Mouse (Mus musculus) forelimb bud, embryonic 11.5 days (tissue): Measurements from ENCODE around the gene Samd5.

Source experiments
- DNase-seq: peaks from one replicate; pipeline ENCODE4 v3.0.0-alpha.2; 2012; ENCODE audit warnings: low read depth, low spot score

The Samd5 gene

DNA sequence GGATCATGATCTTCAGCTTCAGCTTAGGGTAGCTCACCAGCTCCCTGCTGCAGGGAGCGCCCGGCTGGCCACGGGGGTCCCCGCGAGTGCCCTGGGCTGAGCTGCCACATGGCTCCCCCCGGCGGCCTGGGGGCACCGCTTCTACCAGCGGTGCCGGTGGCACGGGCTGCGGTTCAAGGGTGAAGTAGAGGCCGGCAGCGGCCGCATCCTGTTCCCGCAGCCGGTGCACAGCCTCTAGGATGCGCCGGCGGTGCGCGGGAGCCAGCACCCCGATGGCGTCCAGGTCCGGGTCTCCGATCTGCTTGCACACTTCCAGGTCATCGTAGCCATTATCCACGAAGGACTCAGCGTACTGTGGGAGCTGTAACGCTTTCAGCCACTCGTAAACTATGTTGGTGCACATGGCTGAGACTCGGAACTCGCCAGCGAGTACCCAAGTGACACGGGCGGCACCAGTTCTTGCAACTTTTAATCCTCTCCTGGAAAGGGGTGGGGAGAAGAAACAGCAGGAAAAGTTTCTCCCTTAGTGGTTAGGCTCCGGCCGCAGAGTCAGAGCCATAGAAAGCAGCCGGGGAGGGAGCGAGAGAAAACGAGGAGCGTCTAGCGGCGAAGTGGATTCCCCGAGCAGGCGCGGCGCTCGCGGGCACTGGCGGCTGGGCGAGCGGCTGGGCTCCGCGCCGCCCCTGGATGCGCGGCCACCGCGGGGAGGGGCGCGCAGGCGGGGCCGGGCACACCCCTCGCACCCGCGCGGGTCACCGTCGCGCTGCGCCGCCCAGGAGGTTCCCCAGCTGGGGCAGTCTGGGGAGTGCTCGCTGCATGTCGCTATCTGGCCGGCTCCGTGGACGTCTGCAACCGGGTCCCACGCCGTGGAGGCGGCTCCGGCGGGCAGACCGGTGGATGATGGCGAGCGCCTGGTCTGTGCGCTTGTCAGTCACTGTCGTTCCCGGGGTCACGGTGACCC, at the start of gene Samd5:
TSS of gene Samd5 (minus strand) at position 648 of the 961 bp plus-strand sequence.
- peak; percentile 29 for DNase-seq

DNA sequence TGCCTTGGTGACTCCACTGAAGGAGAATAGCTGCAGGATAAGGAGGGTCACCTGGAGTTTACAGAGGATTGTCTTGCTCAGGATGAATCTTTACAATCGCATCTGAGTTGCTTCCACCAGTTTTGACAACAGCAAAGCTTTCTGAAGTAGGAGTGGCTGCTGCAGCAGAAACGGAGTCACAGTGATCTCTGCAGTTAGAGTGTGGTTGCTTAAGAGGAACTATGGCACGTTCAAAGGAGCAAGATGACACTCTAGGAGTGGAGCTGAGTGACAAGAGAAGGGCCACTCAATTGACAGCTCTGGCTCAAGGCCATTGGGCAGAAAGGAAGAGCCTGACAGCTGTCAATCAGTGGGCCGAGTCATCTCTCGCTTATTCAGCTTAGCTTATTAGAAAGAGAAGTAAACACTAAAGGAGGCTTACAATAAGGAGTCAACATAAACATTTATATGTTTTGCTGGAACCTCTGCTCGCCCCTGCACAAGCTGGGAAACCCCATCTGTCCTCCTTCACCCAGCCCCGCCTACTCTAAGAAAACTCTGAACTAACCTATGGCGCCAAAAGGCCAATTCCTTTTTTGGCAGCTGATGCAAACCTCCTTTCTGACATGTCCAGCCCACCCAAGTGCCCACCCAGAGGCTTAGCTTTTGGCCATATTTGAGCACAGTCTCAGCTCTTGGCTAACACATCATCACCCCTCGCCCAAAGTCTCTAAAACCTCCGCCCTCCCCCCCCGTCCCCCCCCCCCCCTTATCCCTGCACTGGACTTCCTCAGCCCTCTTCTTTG, 47.7 kb upstream of the Samd5 start:
- no peak for DNase-seq

DNA sequence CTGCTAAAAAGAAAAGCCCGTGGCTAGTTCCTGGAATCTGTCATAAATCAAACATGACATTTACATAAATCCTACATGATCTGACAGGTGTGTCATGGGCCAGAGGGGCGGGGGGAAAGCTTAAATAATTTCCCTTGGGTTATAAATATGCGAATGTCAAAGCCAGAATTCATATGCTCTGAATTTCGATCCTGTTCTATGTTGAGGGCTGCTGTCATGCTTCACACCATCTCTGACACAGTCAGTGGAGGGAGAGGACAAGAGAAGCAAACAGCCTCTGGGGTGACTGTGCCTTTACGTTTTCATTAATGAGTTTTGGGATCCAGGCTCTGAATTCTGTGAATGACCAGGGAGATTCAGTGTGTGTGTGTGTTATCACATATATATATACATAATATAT, 45.0 kb upstream of the Samd5 start:
- no peak for DNase-seq

DNA sequence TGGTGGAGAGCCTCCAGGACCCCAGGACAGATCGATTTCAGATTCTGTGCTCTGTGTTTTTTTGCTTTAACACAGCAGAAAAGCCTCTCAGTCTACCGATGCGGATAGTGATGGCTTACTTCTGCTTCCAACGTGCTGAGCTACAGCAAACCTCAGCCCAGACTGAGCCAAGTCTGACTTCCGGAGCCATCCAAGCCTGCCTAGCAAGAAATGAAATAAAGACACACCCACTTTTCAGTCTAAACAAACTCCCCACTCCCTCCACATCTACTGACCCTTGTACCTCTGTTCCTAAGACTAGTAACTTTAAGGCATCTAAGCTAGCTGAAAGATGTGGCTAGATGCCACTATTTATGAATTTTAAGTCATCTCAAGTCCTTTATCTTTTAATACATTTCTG, 43.1 kb upstream of the Samd5 start:
- DNase-seq = no peak

DNA sequence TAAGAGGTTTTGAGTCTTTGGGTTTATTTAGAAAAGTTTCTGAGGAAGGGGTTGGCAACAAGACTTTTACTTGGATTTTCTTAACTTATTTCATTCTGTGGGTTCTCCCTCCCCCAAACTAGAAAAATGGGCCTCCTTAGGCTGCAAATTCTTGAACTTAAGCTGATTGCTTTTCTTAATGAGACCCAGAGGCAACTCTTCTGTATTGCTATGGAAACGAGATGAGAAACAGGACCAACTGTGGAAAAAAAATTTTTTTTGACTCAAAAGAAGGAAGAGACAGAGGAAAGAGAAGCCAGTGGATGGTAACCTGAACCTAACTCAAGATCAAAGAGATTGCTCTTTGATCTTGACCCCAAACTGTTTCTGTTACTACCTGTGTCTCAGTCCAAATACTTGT, 29.9 kb upstream of the Samd5 start:
- DNase-seq = no peak

DNA sequence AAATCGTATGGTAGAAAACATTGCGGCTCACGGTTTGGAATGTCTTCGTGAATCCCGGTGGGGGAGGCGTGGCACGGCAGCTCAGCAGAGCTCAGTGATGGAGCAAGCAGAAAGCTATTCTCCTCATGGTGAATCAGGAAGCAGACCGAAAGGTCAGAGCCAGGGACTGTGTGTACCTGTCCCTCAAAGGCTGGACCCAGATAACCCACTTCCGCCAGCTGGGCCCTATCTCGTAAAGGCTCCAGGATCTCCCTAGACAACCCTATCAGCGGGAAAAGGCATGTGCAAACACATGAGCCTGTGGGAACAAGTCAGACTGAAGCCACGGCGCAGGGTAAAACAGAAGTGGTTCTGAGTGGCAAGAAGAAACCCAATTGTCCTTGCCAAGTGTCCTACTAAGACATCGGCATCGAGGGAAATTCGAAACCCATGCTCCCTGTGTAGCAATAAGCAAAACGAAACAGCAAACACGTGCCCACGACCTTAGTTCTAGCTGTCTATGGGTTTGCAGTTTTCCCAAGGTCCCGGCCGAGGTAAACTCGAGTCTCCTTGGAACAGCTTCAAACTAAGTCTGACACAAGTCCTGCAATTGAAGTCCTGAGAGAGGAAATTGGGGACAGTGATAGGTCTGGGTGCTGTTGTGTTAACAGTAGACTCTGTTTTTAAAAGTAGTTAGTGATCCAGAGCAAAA, 24.2 kb upstream of the Samd5 start:
- no peak for DNase-seq

DNA sequence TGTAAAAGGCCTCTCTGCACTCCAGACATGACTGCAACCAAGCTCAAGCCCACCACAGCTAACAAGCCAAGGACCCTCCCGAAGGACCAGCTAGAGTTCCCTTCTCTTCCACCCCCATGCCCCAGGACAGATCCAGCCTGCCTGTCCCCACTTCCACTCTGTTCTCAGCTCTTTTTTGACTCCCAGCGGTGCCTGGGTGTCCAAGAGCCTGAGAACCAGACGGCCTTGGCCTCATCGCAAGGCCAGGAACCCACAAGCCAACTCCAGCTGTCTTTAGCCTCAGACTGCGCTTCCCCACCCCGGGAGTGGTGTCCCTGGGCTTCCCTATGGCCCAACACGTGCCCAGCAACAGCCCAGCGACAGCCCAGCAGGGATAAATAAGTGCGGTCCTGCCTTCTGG, 23.1 kb upstream of the Samd5 start:
- DNase-seq = no peak

DNA sequence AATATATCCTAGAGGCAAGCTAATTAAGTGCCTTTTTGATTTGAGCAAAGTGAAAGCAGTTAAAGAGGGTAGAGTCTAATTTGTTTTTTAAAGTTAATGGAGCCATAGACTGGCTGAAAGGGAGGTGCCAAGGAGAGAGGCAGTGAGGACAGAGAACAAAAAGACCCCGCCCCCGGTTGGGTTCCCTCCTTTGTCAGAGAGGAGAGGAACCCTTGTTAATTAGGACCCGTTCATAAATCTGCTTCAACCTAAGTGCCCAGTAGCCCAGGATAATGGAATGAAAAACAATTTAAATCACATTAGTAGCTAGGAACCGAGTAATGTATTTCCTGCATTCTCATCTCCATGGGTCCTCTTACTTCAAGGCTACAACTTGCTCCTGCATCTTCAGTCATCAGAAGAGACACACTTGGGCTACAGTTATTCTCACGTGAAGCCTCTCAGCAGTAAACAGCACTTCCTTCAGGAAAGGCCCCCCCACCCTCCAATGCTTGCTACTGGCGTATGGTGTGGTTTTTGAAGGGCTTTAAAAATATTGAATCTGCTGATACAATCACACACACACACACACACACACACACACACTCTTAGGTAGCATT, 21.6 kb upstream of the Samd5 start:
- DNase-seq = no peak

DNA sequence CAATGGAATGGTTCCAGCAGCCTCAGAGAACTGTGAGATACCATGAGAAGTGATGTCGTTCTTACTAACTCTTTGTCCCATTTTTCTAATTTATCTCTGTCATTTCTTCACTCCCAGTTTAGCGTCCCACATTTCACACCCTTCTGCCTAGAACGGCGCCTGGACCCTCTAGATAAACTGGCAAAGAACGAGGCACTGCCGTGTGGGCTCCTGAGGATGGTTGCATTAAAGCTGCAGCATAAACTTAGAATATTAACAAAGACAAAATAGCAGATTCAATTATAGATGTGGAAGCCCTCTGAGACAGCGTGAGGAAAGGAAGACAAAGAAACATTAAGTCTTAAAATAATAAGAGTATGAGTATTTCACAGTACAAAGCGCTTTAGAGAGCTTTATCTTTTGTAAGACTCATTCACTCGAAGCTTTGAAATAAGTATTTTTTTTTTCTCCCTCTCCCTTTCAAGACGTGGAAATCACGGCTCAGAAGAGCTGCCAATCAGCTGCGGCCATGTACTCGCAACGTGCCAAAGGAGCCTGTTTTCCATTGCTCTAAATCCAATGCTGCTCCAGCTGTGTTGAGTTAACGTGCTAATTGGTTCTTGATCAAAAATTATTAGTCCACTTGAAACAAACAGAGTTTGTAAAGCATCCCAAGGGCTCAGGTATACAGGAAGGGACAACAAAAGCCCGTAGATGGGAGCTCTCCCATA, 19.1 kb upstream of the Samd5 start:
- no peak for DNase-seq

DNA sequence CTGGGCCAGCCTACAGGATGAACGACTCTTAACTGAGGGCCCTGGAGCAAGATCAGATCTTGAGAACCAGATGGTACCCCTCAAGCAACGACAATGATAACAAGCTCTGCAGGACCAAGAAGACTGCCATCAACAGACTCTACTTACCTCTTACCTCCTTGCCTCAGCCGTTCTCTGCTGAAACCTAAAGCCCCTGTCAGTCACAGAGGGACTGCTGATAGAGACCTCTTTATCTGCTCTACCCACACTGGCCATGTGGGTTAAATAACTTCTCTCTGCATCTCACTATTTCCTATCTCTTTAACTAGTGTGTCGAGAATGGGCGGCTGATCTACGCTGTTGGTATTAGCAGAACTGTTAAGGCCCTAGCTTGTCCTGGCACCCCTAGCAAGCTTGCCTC, 5.9 kb upstream of the Samd5 start:
- no peak for DNase-seq

DNA sequence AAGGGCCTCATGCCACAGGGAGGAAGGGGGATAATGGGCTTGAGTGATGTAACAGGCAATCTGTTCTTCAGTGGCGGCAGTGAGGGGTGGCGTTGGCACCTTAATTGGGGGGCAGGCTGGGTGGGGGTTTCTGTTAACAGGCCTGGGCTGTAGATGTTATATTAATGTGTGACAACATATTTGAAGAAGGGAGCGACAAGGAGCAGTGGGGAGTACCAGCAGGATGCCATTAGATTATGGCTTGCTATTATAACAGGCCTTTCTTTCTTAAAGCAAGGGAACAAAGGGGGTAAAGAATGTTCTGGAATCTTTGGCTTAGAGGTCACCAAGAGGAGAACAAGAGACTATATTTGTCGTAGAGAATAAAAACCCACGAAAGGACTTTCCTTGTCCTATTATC, 4.9 kb upstream of the Samd5 start:
- DNase-seq = no peak

DNA sequence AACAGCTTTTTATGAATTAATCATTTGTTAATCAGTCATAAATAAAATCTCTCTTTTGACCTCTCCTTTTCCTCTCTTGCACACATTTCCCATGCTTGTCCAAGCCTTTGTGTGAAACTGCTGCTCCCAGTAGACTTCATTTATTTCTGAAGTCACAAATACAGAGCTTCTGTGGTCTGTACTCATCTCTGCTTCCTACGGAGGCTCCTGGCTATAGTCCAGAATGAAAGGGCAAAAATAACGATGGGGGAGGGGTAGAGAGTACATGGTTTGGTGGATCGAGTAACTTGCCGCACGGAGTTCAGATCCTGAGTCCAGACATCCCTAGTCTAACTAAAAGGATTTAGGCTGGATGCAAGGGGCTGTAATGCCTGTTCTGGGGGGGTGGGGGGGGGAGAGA, 3.1 kb upstream of the Samd5 start:
- no peak for DNase-seq

DNA sequence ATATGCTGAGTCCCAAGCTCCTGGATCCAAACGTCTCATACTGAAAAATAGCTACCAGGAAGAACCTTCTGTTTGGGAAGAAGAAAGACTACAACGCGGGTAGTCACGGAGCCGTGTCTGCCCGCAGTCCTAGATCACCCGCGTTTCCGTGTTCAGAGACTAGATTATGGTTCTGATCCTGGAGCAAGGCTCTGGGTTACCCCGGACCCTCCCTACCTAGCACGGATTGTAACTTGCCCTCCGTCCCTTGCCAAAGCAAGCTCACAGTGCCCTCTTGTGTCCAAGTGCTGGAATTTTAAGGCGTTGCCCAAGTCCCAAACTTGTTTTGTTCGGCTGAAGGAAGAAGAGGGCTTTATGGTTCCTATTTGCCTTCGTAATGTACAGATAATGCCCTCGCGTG, 1.9 kb upstream of the Samd5 start:
- DNase-seq = peak; percentile 84

DNA sequence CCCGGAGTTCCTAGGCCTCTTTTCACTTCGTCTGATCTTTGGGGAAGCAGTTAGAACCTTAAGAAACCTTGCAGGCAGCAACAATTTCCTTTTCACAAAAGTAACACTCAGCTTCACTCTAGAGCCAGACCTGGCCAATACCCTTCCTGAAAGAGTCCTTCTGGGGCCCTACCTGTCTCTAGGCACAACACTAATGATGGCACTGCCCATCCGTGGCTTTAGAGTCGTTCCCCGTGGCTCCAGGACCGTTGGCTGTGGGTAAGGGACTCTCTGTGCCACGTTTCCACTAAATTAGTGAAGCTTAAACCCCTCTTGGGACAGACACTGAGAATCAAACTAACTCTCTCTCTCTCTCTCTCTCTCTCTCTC, 1.4 kb upstream of the Samd5 start:
- no peak for DNase-seq

DNA sequence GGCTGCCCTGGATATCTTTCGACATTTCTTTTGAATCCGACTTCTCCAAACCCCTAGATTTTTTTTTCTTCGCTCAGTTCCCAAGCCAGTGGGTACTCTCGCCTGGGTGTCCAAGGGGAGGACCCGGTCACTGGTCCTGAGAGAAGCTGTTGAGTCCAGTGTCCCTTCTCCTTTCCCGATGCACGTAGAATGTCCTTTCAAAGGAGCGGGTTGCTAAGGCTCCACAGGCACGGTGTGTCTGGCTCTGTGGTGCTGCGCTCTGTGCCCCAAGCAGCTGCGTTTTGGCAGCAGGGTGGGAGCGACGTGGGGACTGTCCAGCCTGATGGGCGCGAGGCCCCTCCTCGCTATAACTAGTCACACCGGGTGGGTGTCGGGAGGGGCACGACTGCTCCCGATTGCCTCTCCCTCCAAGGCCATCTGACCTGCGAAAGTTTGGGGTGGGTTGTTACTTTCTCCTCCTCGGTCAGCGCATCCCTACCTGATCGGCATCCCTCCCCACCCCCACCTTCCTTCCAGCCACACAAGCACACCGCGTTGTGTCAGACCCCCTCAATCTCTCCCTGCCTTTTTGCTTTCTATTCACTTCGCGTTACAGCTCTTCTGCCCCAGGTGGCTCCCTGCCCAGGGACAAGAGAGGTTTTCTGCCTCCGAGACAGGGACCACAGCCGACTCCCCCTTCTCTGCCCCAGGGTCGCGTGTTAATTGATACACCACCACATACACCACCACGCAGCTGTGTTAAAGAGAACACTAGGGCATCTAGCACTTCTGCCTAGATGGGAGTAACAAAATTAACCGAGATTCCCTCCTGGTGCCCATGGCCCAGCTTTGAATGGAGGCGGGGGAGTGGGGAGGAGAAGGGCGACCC, 776 bp upstream of the Samd5 start:
- no peak for DNase-seq

DNA sequence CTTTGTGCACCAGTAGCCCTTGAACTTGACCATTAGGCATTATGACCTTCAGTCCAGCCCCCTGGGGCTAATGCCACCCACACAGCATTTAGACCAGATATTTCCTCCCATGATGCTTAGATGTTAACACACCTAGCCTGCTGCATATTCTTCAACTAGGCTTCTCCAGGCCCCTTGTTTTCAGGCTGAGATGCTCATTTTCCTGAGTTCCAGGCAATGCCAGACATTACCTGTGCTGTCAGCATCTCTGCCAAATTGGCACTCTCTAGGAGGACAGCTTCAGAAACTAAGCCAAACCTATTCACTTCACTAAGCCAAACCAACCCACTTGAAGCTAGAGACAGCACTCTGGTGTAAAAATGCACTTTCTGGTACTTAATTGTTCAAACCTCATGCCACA, 1.7 kb downstream of the Samd5 start:
- no peak for DNase-seq

DNA sequence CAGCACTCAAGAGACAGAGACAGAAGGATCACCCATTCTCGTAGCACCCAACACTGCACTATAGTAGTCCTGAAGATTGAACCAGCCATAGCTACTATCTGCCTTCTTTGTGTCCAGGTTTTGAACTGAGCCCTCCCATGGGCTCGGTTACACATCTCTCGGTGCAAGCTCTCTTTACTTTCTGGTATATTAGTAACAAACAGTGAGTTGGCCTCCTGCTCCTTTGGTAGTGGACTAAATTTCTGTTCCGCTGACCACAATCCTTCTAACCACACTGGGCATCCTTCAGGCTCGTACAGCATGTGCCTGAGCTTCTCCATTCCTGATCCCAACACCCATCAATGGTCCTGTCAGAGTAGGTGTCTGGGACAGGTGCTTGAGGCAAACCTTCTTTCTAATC, 2.3 kb downstream of the Samd5 start:
- DNase-seq = no peak

DNA sequence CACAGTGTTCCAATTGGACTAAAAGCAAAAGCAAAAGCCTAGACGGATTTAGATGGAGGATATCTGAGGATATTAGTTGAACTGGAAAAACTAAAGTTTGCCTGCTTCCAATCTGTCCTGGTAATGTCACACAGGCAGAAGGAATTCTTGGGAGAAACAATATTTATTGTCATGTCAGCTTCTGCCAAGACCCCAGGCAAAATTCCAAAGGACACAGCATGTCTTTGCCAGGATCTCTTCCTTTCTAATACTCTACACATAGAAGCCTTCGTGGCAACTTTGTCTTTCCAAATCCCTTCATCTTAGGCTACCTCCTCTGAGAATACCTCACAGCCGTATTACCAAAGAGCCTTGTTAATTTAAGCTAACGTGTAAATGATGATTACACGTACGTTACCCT, 4.7 kb downstream of the Samd5 start:
- no peak for DNase-seq

DNA sequence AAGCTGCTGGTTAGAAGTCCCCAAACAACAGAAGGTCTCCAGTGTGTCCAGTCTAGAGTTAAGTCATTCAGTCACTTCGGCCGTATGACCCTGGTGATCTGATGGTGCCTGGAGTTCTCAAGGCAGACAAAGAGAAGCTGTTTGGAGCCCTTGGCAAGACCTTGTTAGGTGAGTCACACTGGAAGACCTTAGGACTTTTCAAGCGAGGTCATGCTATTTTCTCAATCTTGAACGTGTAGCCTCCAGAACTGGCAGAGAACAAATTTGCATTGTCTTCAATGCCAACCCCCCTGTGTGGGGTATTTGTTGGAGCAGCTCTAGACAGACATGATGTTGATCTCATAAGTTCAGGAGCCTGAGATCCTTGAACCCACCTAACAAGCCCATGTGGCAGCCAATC, 6.2 kb downstream of the Samd5 start:
- no peak for DNase-seq

DNA sequence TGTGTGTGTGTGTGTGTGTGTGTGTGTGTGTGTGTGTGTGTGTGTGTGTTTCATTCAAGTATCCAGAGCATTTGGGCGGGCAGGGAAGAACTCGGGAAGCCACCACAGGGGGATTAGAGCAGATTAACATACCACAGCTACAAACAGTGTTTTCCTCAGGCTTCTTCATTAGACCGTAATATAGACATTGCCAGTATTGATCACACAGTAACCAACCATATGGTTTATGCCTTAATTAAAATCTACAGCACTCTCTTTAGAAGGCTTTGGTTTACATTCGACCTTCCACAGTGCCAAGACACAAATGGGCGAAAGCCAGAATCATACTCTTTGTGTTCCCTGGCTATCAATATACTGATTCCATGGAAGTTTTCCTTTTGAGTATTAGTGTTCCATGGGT, 22.1 kb downstream of the Samd5 start:
- no peak for DNase-seq
